Mouse (Mus musculus) retina, embryonic 14.5 days (tissue): Measurements from ENCODE around the gene 4932411N23Rik.
"Not testable (repeated sequence)": the region's sequence is repeated elsewhere in the genome, so short reads cannot be mapped to it uniquely, and the experiment has no call there.

ENCODE experiments used
- DNase-seq: peaks from one replicate; pipeline ENCODE4 v3.0.0-alpha.2; 2015; ENCODE audit warnings: low spot score

Gene 4932411N23Rik

DNA sequence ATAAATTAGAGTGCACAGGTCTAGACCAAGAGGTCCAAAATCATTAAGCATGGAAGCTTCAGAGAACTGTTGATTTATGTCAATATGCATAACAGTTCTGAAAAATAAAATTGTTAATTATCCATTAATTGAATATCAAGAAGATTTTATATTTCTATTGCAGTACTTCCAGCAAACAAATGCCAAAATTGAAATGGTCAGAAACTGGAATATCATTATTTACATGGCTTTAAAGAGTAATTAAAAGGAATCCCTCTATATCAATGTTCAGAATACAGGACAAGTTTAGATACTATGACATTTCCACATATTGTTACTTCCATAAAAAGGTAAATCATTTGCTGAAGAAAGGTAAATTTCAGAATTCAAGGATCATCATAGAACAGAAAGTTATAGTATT is at the start of gene 4932411N23Rik:
Gene 4932411N23Rik, minus strand, starts transcription at position 101 of the 400 bp plus-strand sequence.
- DNase-seq = no peak

- no peak for DNase-seq
These were observed 35.8 kb downstream of the 4932411N23Rik start for GRCm38 (mm10) chrX:126779895-126780294.

GRCm38 (mm10) chrX:126777643-126778042 is 38.0 kb downstream of the 4932411N23Rik start:
- DNase-seq = peak; percentile 8

DNA sequence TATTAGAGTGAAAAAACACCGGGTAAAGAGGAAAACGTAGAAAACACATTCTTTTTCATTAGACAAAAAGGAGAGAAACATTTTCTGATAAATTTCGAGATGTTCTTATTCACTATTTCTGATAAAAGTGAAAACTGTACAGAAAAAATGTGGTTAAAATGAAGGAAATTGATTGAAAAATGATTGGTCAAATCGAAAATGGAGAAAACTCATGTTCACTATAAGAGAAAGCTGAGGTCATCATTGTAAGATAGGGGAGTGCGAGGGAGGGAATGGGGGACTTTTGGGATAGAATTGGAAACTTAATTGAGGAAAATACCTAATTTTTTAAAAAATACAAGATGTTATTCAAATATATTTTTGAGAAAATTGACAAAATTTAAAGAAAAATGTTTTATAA is 40.8 kb downstream of the 4932411N23Rik start:
- DNase-seq = not testable (repeated sequence)

GRCm38 (mm10) chrX:126773511-126773910 is 42.2 kb downstream of the 4932411N23Rik start:
- not testable (repeated sequence) for DNase-seq
